Mouse (Mus musculus): ENCODE measurements around the gene Anxa11. TPM values are rescaled to one million over a fixed set of nuclear protein-coding genes. Genes with fewer than 3 reads are reported as not detected.
A peak's percentile ranks its signal among the peaks of the same experiment; 100 is the strongest.

Gene Anxa11
- polyA plus RNA-seq, 1 experiment from 2014 or later = 60.6 TPM

- ATAC-seq (ENCODE audit: low FRiP score, low TSS enrichment) (no peak), DNase-seq (ENCODE audit: low spot score) (no peak)
- Histone ChIP-seq H3K4me3 (ENCODE audit: low read depth, low read length) (no peak overlapping the region), H3K9ac (ENCODE audit: low read length) (no peak overlapping the region), H3K4me1 (replicated peaks; ENCODE audit: control insufficient read depth, insufficient read depth) (peaks cover 4% of the 10 kb centered on the region), H3K9me3 (ENCODE audit: control insufficient read depth, low read length) (no peaks in the 10 kb centered on the region), H3K27ac (replicated peaks) (no peak overlapping the region), H3K27me3 (ENCODE audit: control insufficient read depth, insufficient read depth, low read length) (no peaks in the 10 kb centered on the region), H3K4me2 (replicated peaks; ENCODE audit: low read depth) (no peak overlapping the region), H3K36me3 (ENCODE audit: control insufficient read depth, insufficient read depth, low read length) (no peaks in the 10 kb centered on the region)
- 94% methylated on average over 2 of the region's 2 CpGs for WGBS
- TF ChIP-seq CTCF (IDR thresholded peaks at IDR 0.05; ENCODE audit: low read depth) = no peak
- no peak for TF ChIP-seq EP300 (optimal IDR thresholded peaks at IDR 0.05)
Measured at GRCm38 (mm10) chr14:25850433-25850832, 8.5 kb downstream of the Anxa11 start.

GRCm38 (mm10) chr14:25851189-25851588 lies 9.2 kb downstream of the Anxa11 start:
- H3K9me3 ChIP-seq (ENCODE audit: control insufficient read depth, low read length) = no peaks in the 10 kb centered on the region
- DNase-seq (ENCODE audit: low spot score) (no peak), ATAC-seq (ENCODE audit: low FRiP score, low TSS enrichment) (no peak)
- H3K4me1 ChIP-seq (replicated peaks; ENCODE audit: control insufficient read depth, insufficient read depth) = peaks cover 4% of the 10 kb centered on the region
- no peak overlapping the region for H3K27ac ChIP-seq (replicated peaks)
- no peak overlapping the region for H3K9ac ChIP-seq (ENCODE audit: low read length)
- H3K36me3 ChIP-seq (ENCODE audit: control insufficient read depth, insufficient read depth, low read length) = no peaks in the 10 kb centered on the region
- H3K27me3 ChIP-seq (ENCODE audit: control insufficient read depth, insufficient read depth, low read length) = no peaks in the 10 kb centered on the region
- H3K4me2 ChIP-seq (replicated peaks; ENCODE audit: low read depth) = no peak overlapping the region
- no peak overlapping the region for H3K4me3 ChIP-seq (ENCODE audit: low read depth, low read length)
- TF ChIP-seq EP300 (optimal IDR thresholded peaks at IDR 0.05) (no peak), CTCF (IDR thresholded peaks at IDR 0.05; ENCODE audit: low read depth) (no peak)
- WGBS = 72% methylated on average over 6 of the region's 6 CpGs

GRCm38 (mm10) chr14:25852121-25852561 lies 10.2 kb downstream of the Anxa11 start:
- Histone ChIP-seq H3K27me3 (ENCODE audit: control insufficient read depth, insufficient read depth, low read length) (no peaks in the 10 kb centered on the region), H3K27ac (replicated peaks) (no peak overlapping the region), H3K4me1 (replicated peaks; ENCODE audit: control insufficient read depth, insufficient read depth) (peaks cover 2% of the 10 kb centered on the region), H3K4me3 (ENCODE audit: low read depth, low read length) (no peak overlapping the region), H3K36me3 (ENCODE audit: control insufficient read depth, insufficient read depth, low read length) (no peaks in the 10 kb centered on the region), H3K9ac (ENCODE audit: low read length) (no peak overlapping the region), H3K4me2 (replicated peaks; ENCODE audit: low read depth) (no peak overlapping the region), H3K9me3 (ENCODE audit: control insufficient read depth, low read length) (no peaks in the 10 kb centered on the region)
- DNase-seq (ENCODE audit: low spot score) = no peak
- TF ChIP-seq EP300 (optimal IDR thresholded peaks at IDR 0.05) (no peak), CTCF (IDR thresholded peaks at IDR 0.05; ENCODE audit: low read depth) (no peak)
- 68% methylated on average over 11 of the region's 11 CpGs for whole genome bisulfite sequencing
- no peak for ATAC-seq (ENCODE audit: low FRiP score, low TSS enrichment)

GRCm38 (mm10) chr14:25853295-25853694 lies 11.3 kb downstream of the Anxa11 start:
- H3K9me3 ChIP-seq (ENCODE audit: control insufficient read depth, low read length) = no peaks in the 10 kb centered on the region
- H3K27me3 ChIP-seq (ENCODE audit: control insufficient read depth, insufficient read depth, low read length) = no peaks in the 10 kb centered on the region
- peaks cover 2% of the 10 kb centered on the region for H3K4me1 ChIP-seq (replicated peaks; ENCODE audit: control insufficient read depth, insufficient read depth)
- no peak overlapping the region for H3K9ac ChIP-seq (ENCODE audit: low read length)
- no peak for DNase-seq (ENCODE audit: low spot score)
- no peaks in the 10 kb centered on the region for H3K36me3 ChIP-seq (ENCODE audit: control insufficient read depth, insufficient read depth, low read length)
- 41% methylated on average over 6 of the region's 6 CpGs for WGBS
- no peak overlapping the region for H3K4me3 ChIP-seq (ENCODE audit: low read depth, low read length)
- H3K27ac ChIP-seq (replicated peaks) = no peak overlapping the region
- H3K4me2 ChIP-seq (replicated peaks; ENCODE audit: low read depth) = no peak overlapping the region
- ATAC-seq (ENCODE audit: low FRiP score, low TSS enrichment) = no peak
- TF ChIP-seq EP300 (optimal IDR thresholded peaks at IDR 0.05) = no peak
- TF ChIP-seq CTCF (IDR thresholded peaks at IDR 0.05; ENCODE audit: low read depth) = no peak

- Histone ChIP-seq H3K36me3 (ENCODE audit: control insufficient read depth, insufficient read depth, low read length) (no peaks in the 10 kb centered on the region), H3K27me3 (ENCODE audit: control insufficient read depth, insufficient read depth, low read length) (no peaks in the 10 kb centered on the region), H3K4me3 (ENCODE audit: low read depth, low read length) (no peak overlapping the region), H3K27ac (replicated peaks) (0 out of 2 replicates have a peak overlapping the region, but pooled peaks have one; percentile 18), H3K9ac (ENCODE audit: low read length) (no peak overlapping the region), H3K4me1 (replicated peaks; ENCODE audit: control insufficient read depth, insufficient read depth) (peaks cover 2% of the 10 kb centered on the region), H3K4me2 (replicated peaks; ENCODE audit: low read depth) (no peak overlapping the region), H3K9me3 (ENCODE audit: control insufficient read depth, low read length) (no peaks in the 10 kb centered on the region)
- DNase-seq (ENCODE audit: low spot score) (no peak), ATAC-seq (ENCODE audit: low FRiP score, low TSS enrichment) (no peak)
- TF ChIP-seq EP300 (optimal IDR thresholded peaks at IDR 0.05) (no peak), CTCF (IDR thresholded peaks at IDR 0.05; ENCODE audit: low read depth) (no peak)
- WGBS = 82% methylated on average over 16 of the region's 16 CpGs
Measured at GRCm38 (mm10) chr14:25853717-25854452, 11.9 kb downstream of the Anxa11 start.

GRCm38 (mm10) chr14:25855241-25855885 lies 13.4 kb downstream of the Anxa11 start:
- H3K36me3 ChIP-seq (ENCODE audit: control insufficient read depth, insufficient read depth, low read length) = no peaks in the 10 kb centered on the region
- ATAC-seq (ENCODE audit: low FRiP score, low TSS enrichment) (peak; percentile 74), DNase-seq (ENCODE audit: low spot score) (peak; percentile 63)
- H3K9me3 ChIP-seq (ENCODE audit: control insufficient read depth, low read length) = no peaks in the 10 kb centered on the region
- H3K9ac ChIP-seq (ENCODE audit: low read length) = no peak overlapping the region
- peak overlapping the region; percentile 46; the same call in 1 of the 2 replicates for H3K27ac ChIP-seq (replicated peaks)
- TF ChIP-seq EP300 (optimal IDR thresholded peaks at IDR 0.05) = no peak
- no peak for TF ChIP-seq CTCF (IDR thresholded peaks at IDR 0.05; ENCODE audit: low read depth)
- no peaks in the 10 kb centered on the region for H3K27me3 ChIP-seq (ENCODE audit: control insufficient read depth, insufficient read depth, low read length)
- no peak overlapping the region for H3K4me3 ChIP-seq (ENCODE audit: low read depth, low read length)
- H3K4me1 ChIP-seq (replicated peaks; ENCODE audit: control insufficient read depth, insufficient read depth) = peaks cover 2% of the 10 kb centered on the region
- no peak overlapping the region for H3K4me2 ChIP-seq (replicated peaks; ENCODE audit: low read depth)
- WGBS = 37% methylated on average over 8 of the region's 8 CpGs
